Mouse (Mus musculus): ENCODE results near the gene Npm1. TPM values are rescaled to one million over a fixed set of nuclear protein-coding genes. Genes with fewer than 3 reads are reported as not detected.

The Npm1 gene
- total and polyA plus RNA-seq, 3 experiments: 458 to 3,846 (median 2,862) TPM

GRCm38 (mm10) chr11:33195061-33195460 is 32.1 kb upstream of the Npm1 start:
- Histone ChIP-seq H3K36me3 (replicated peaks) (no peaks in the 10 kb centered on the region), H3K27me3 (ENCODE audit: insufficient read depth, low read length) (peaks cover 10% of the 10 kb centered on the region), H3K9me3 (replicated peaks) (peaks cover 8% of the 10 kb centered on the region), H3K4me1 (ENCODE audit: insufficient read depth, low read depth, low read length) (no peaks in the 10 kb centered on the region), H3K4me3 (ENCODE audit: low read depth, low read length) (no peak overlapping the region)
- DNase-seq (ENCODE audit: low spot score) (no peak), ATAC-seq (ENCODE audit: extremely low read depth, insufficient number of reproducible peaks, low FRiP score, poor library complexity, severe bottlenecking) (no peak)
- TF ChIP-seq POLR2AphosphoS5 (IDR thresholded peaks at IDR 0.05; ENCODE audit: insufficient replicate concordance, low read depth, low read length): no peak
- TF ChIP-seq CTCF (IDR thresholded peaks at IDR 0.05; ENCODE audit: low read depth, low read length): no peak
- no peak for TF ChIP-seq TAL1 (conservative IDR thresholded peaks at IDR 0.05; ENCODE audit: low read depth, low read length)
- TF ChIP-seq GATA1 (IDR thresholded peaks at IDR 0.05; ENCODE audit: borderline replicate concordance, low read length): no peak
- TF ChIP-seq GATA2 (IDR thresholded peaks at IDR 0.05; ENCODE audit: borderline replicate concordance, low read depth, low read length): no peak

GRCm38 (mm10) chr11:33193695-33194094 is 30.7 kb upstream of the Npm1 start:
- TF ChIP-seq TAL1 (conservative IDR thresholded peaks at IDR 0.05; ENCODE audit: low read depth, low read length) (no peak), POLR2AphosphoS5 (IDR thresholded peaks at IDR 0.05; ENCODE audit: insufficient replicate concordance, low read depth, low read length) (no peak), GATA1 (IDR thresholded peaks at IDR 0.05; ENCODE audit: borderline replicate concordance, low read length) (no peak), GATA2 (IDR thresholded peaks at IDR 0.05; ENCODE audit: borderline replicate concordance, low read depth, low read length) (no peak), CTCF (IDR thresholded peaks at IDR 0.05; ENCODE audit: low read depth, low read length) (no peak)
- H3K27me3 ChIP-seq (ENCODE audit: insufficient read depth, low read length): peaks cover 10% of the 10 kb centered on the region
- DNase-seq (ENCODE audit: low spot score): no peak
- H3K36me3 ChIP-seq (replicated peaks): no peaks in the 10 kb centered on the region
- H3K9me3 ChIP-seq (replicated peaks): peaks cover 4% of the 10 kb centered on the region
- ATAC-seq (ENCODE audit: extremely low read depth, insufficient number of reproducible peaks, low FRiP score, poor library complexity, severe bottlenecking): no peak
- no peaks in the 10 kb centered on the region for H3K4me1 ChIP-seq (ENCODE audit: insufficient read depth, low read depth, low read length)
- no peak overlapping the region for H3K4me3 ChIP-seq (ENCODE audit: low read depth, low read length)

- Histone ChIP-seq H3K36me3 (replicated peaks) (no peaks in the 10 kb centered on the region), H3K27me3 (ENCODE audit: insufficient read depth, low read length) (peaks cover 29% of the 10 kb centered on the region), H3K4me1 (ENCODE audit: insufficient read depth, low read depth, low read length) (no peaks in the 10 kb centered on the region), H3K4me3 (ENCODE audit: low read depth, low read length) (no peak overlapping the region), H3K9me3 (replicated peaks) (no peaks in the 10 kb centered on the region)
- DNase-seq (ENCODE audit: low spot score) (no peak), ATAC-seq (ENCODE audit: extremely low read depth, insufficient number of reproducible peaks, low FRiP score, poor library complexity, severe bottlenecking) (no peak)
- TF ChIP-seq POLR2AphosphoS5 (IDR thresholded peaks at IDR 0.05; ENCODE audit: insufficient replicate concordance, low read depth, low read length) (no peak), TAL1 (conservative IDR thresholded peaks at IDR 0.05; ENCODE audit: low read depth, low read length) (no peak), CTCF (IDR thresholded peaks at IDR 0.05; ENCODE audit: low read depth, low read length) (no peak), GATA1 (IDR thresholded peaks at IDR 0.05; ENCODE audit: borderline replicate concordance, low read length) (no peak), GATA2 (IDR thresholded peaks at IDR 0.05; ENCODE audit: borderline replicate concordance, low read depth, low read length) (no peak)
Measured at GRCm38 (mm10) chr11:33181804-33182203, 18.8 kb upstream of the Npm1 start.

DNA sequence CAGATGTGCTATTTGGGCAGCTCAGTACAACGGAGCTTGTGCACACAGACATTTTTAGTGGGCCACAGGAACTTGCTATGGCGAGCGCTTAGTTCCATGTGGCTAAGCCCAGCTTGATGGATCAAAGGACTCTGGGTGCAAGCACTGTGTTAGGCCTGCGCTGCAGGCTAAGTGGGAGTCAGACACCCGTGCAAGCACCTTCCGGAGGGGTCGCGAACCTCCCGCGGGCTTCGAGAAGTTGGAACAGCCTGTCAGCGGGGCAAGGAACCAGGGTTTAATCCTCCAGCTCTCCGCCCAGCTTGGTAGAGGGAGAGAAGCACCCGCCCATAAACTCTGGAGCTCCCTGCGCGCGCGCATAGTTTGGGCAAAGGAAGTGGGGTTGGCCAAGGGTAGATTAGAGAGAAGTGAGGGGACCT is 17.7 kb upstream of the Npm1 start:
- H3K36me3 ChIP-seq (replicated peaks): no peaks in the 10 kb centered on the region
- peaks cover 29% of the 10 kb centered on the region for H3K27me3 ChIP-seq (ENCODE audit: insufficient read depth, low read length)
- DNase-seq (ENCODE audit: low spot score) (no peak), ATAC-seq (ENCODE audit: extremely low read depth, insufficient number of reproducible peaks, low FRiP score, poor library complexity, severe bottlenecking) (no peak)
- H3K4me1 ChIP-seq (ENCODE audit: insufficient read depth, low read depth, low read length): no peaks in the 10 kb centered on the region
- H3K4me3 ChIP-seq (ENCODE audit: low read depth, low read length): no peak overlapping the region
- TF ChIP-seq CTCF (IDR thresholded peaks at IDR 0.05; ENCODE audit: low read depth, low read length): no peak
- TF ChIP-seq POLR2AphosphoS5 (IDR thresholded peaks at IDR 0.05; ENCODE audit: insufficient replicate concordance, low read depth, low read length): no peak
- TF ChIP-seq TAL1 (conservative IDR thresholded peaks at IDR 0.05; ENCODE audit: low read depth, low read length): no peak
- no peak for TF ChIP-seq GATA2 (IDR thresholded peaks at IDR 0.05; ENCODE audit: borderline replicate concordance, low read depth, low read length)
- TF ChIP-seq GATA1 (IDR thresholded peaks at IDR 0.05; ENCODE audit: borderline replicate concordance, low read length): no peak
- H3K9me3 ChIP-seq (replicated peaks): no peaks in the 10 kb centered on the region

DNA sequence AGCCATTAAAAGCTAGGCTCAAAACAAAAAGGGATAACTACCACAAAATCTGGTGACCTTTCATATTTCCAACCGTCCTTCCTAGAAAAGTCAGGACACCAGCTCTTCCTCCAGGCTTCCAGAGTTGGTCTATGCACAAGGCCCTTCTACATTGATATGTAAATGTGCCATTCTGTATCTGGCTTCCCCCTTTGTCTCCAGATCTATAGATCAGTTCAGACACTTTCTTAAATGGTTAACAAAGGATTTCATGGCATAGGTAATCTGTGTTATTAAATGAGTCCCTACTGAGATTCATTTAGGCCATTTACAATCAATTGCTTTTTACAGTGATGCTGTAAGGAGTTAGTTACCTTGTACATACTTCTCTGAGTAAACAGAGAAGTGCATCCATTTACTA is 16.8 kb upstream of the Npm1 start:
- TF ChIP-seq GATA2 (IDR thresholded peaks at IDR 0.05; ENCODE audit: borderline replicate concordance, low read depth, low read length) (no peak), CTCF (IDR thresholded peaks at IDR 0.05; ENCODE audit: low read depth, low read length) (no peak), POLR2AphosphoS5 (IDR thresholded peaks at IDR 0.05; ENCODE audit: insufficient replicate concordance, low read depth, low read length) (no peak), TAL1 (conservative IDR thresholded peaks at IDR 0.05; ENCODE audit: low read depth, low read length) (no peak), GATA1 (IDR thresholded peaks at IDR 0.05; ENCODE audit: borderline replicate concordance, low read length) (no peak)
- Histone ChIP-seq H3K27me3 (ENCODE audit: insufficient read depth, low read length) (peaks cover 32% of the 10 kb centered on the region), H3K36me3 (replicated peaks) (no peaks in the 10 kb centered on the region), H3K9me3 (replicated peaks) (no peaks in the 10 kb centered on the region), H3K4me3 (ENCODE audit: low read depth, low read length) (no peak overlapping the region), H3K4me1 (ENCODE audit: insufficient read depth, low read depth, low read length) (no peaks in the 10 kb centered on the region)
- DNase-seq (ENCODE audit: low spot score) (no peak), ATAC-seq (ENCODE audit: extremely low read depth, insufficient number of reproducible peaks, low FRiP score, poor library complexity, severe bottlenecking) (no peak)

- Histone ChIP-seq H3K36me3 (replicated peaks) (no peaks in the 10 kb centered on the region), H3K9me3 (replicated peaks) (no peaks in the 10 kb centered on the region), H3K4me1 (ENCODE audit: insufficient read depth, low read depth, low read length) (no peaks in the 10 kb centered on the region), H3K27me3 (ENCODE audit: insufficient read depth, low read length) (peaks cover 32% of the 10 kb centered on the region), H3K4me3 (ENCODE audit: low read depth, low read length) (no peak overlapping the region)
- DNase-seq (ENCODE audit: low spot score): no peak
- TF ChIP-seq GATA2 (IDR thresholded peaks at IDR 0.05; ENCODE audit: borderline replicate concordance, low read depth, low read length): no peak
- no peak for TF ChIP-seq TAL1 (conservative IDR thresholded peaks at IDR 0.05; ENCODE audit: low read depth, low read length)
- no peak for TF ChIP-seq CTCF (IDR thresholded peaks at IDR 0.05; ENCODE audit: low read depth, low read length)
- no peak for TF ChIP-seq POLR2AphosphoS5 (IDR thresholded peaks at IDR 0.05; ENCODE audit: insufficient replicate concordance, low read depth, low read length)
- TF ChIP-seq GATA1 (IDR thresholded peaks at IDR 0.05; ENCODE audit: borderline replicate concordance, low read length): no peak
- no peak for ATAC-seq (ENCODE audit: extremely low read depth, insufficient number of reproducible peaks, low FRiP score, poor library complexity, severe bottlenecking)
Measured at GRCm38 (mm10) chr11:33176525-33177245, 13.7 kb upstream of the Npm1 start.

Data from G1E (cell line).